Mouse (Mus musculus) retina, adult 2 months (tissue): Measurements from ENCODE around the gene Plcb4.
"Not testable (repeated sequence)": the region's sequence is repeated elsewhere in the genome, so short reads cannot be mapped to it uniquely, and the experiment has no call there.

Experiments used
- DNase-seq: peaks from one replicate; pipeline ENCODE4 v3.0.0-alpha.2; 2012; ENCODE audit warnings: low read depth, low spot score

The Plcb4 gene

DNA sequence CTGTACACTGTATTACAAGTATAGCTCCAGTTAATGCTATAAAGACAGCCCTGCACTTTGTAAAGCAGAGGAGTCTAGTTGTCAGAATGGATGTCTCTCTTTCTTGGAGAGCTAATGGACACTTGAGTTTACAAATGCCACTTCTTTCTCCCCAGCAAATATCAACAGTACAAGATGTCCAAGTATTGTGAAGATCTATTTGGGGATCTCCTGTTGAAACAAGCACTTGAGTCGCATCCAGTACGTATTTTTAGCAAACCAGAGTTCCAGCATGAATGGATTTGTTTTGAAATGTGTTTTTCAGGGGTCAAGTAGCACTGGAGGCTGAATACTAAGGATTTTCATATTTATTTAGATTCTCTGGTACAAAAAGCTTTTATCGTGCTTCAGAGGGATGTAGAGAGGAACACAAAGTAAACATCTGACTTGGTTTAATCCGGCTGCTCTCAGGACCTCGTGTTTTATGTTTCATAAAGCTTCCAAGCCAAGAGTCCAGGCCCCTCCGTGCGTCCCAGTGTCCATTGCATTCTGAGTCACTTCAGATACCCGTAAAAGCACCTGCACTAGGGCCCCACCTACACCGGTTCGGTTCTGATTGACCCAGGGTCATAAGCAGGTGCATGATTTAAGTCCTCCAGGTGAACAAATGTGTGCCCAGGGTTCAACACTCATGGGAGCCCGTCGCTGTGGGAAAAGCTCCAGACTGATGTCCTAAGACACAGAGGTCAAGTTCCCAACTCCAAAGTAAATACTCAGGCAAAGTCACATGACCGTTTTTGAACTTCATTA lies 296.1 kb downstream of the Plcb4 start:
- no peak for DNase-seq

DNA sequence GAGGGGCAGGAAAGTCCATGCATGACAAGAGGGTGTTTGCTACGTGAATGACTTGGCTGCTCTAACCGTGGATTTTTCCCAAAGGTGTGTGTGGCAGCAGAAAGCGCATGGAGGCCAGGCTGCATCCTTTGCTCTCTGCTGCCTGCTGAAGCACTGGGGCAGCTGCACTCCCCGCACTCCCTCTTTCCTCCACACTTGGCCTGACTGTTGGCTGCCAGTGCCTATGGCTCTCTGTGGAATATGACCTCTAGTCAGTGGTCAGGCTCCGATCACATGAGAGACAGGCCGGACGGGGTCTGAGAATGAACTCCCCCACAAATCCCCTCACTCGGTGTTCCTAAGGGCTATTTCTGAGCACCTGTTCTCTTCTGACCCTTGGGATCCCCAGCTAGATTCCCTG lies 297.0 kb downstream of the Plcb4 start:
- no peak for DNase-seq

DNA sequence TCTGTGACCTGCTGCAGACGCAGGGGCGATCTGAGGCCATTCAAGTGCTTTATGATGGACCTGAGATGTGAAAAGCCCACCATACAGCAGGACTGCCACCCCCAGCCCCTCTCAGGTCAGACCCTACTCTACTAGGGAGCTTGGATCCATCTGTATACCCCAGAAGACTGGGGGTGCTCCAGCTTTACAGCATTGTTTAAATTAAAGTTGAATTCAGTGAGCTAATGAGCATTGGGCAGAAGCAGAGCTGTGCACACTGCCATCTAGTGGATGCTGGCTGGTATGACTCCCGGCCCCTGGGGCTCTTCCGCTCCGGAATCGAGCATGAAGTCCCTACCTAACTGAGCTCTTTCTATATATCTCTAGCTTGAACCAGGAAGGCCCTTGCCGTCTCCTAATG lies 298.9 kb downstream of the Plcb4 start:
- peak; percentile 38 for DNase-seq

DNA sequence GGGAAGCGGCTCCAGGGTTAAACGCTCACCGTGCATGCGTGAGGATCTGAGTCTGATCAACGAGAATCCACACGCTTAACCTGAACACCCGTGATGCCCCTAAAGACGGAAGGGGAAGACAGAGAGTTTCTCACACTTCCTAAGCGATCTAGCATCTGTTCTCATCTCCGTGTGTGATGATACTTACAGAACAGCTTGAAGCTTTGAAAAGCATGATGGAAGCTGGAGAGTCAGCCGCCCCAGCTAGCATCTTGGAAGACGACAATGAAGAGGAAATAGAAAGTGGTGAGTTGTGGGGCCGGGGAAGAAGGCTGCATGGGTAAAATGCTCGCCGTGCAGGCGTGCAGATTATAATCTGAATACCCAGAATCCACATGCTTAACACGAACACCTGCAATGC lies 299.6 kb downstream of the Plcb4 start:
- no peak for DNase-seq

DNA sequence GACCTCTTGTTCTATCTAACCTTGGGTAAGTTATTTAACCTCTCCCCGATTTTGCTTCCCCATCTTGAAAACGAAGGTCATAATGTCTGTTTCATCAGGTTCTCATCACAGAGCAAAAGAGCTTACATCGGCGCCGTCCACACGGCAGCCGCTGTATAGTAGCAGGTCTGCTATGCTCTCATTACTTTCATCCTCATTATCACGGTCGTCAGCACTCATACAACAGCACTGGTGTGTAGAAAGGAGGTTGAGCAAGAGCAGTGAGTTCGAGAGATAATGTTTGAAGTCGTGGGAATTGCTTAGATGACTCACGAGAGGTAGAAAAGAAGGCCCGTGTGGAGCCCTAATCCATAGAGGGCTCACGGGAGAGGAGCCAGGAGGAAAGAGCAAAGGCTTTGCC lies 304.3 kb downstream of the Plcb4 start:
- DNase-seq: no peak

DNA sequence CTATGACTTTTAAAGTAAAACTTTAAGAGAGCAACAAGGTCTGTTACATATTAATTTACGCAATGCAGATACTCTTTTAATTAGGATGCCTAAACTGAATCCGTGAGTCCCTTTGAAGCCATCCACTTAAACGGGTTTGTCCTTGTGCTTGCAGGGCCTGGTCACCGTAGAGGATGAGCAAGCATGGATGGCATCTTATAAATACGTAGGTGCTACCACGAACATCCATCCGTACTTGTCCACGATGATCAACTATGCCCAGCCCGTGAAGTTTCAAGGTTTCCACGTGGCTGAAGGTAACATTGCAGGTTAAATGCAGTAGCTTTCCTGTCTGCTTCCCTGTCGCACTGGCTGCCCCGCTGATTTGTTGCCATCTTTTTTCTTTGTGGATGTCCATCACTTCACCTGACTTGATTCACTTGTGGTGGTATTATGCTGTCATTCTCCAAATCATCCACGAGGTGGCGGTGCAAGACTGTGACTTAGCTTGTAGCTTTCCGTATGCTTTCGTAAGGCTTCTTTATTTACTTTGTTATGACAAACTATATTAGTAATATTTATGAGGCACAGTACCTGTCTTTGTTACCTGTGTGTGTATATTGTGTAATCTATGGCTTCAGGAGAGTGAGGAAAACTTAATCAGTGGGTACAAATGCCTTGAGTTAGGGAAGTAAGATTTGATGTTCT lies 308.2 kb downstream of the Plcb4 start:
- peak; percentile 28 for DNase-seq

DNA sequence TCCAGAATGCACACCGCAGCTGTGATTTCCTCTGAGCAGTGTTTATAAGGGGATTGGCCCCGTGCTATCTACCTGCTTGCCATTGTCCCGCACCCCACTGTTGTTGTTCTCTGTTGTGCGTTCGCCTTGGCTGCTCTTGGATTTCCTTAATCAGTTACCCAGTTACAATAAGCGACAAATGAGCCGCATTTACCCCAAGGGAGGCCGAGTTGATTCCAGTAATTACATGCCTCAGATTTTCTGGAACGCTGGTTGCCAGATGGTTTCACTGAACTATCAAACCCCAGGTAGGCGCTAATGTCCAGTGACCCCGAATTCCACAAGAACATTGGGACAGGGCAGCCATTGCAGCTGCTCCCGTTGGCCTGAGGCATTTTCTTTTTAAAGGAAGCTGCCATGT lies 309.3 kb downstream of the Plcb4 start:
- peak; percentile 15 for DNase-seq

DNA sequence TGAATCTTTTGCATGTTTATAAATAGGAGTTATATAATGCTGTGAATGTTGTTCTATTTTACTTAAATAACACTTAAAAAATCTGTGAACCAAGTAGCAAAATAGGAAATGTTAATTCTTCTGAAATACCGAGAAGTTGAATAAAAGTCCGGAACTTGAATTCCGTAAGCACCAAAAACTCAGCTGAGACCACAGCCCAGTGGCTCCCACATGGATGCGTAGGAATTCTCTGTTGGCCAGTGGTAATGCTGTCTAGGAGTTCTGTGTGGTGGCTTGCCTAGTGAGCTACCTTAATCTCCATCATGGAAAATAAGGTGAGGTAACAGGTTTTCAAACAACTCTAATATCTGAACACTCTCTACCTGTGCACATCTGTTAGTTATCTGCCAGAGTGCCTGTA lies 312.1 kb downstream of the Plcb4 start:
- DNase-seq: no peak

DNA sequence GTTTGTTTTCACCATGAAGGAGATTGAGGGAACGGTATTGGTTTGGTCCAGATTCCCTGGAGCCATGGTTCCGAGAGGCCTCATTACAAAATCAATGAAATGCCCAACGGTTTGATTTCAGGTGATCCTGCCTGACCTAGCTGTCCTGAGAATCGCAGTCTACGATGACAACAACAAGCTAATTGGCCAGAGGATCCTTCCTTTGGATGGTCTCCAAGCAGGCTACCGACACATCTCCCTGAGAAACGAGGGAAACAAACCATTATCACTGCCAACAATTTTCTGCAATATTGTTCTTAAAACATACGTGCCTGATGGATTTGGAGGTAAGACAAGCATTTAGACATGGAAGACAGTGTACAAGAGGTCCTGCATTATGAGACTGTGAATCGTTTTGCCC lies 317.2 kb downstream of the Plcb4 start:
- no peak for DNase-seq

DNA sequence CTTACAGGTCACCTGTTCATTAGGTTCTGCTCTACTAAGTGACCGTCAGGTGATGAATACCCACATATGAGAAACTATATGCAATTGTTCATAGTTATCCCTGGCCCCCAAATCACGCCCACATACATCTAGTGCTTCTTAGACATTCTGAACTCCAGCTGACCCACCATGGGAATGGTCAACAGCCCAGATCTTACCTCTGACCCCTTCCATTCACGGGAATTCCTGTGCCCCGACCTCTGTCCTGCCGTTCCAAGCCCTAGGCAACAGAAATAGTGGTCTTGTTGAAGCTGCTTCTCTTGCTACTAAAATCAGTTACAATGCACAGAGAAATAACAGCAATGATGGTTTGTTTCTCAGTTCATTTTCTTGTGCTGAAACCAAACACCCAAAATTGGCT lies 320.0 kb downstream of the Plcb4 start:
- DNase-seq: no peak

DNA sequence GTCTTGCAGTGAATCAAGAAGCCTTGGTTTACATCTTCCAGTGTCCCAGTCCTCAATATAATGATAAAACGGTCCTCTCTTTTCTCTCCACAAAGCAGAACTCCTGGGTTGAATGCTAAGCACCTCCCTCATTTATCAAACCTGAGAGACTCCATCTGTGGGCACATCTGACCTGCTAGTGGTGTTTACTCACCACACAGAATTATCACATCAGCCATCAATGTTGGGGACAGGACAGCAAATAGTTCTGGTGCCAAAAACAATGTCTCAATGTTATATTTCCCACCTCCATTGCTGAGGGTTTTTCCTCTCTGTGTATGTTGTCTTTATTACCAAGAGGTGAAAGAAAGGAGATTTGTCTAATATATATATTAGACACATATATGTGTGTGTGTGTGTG lies 321.6 kb downstream of the Plcb4 start:
- DNase-seq: no peak

DNA sequence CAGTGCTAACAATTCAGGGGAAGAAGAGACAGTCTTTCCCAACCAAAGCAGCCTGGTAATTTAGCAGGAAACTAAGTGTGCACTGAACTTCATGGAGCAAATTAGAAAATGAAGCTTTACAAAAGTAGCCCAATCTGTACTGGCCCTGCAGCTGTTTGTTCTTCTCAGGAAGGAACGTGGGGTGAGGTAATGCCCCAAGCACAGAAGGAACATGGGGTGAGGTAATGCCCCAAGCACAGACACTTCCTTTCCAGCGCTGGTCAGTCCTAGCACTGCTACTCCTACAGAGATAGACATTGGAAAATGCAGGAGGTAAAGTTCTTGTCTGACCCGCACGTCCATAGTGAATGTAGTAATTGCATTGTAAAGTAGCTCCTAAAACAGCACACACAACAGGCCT lies 325.2 kb downstream of the Plcb4 start:
- DNase-seq: no peak

DNA sequence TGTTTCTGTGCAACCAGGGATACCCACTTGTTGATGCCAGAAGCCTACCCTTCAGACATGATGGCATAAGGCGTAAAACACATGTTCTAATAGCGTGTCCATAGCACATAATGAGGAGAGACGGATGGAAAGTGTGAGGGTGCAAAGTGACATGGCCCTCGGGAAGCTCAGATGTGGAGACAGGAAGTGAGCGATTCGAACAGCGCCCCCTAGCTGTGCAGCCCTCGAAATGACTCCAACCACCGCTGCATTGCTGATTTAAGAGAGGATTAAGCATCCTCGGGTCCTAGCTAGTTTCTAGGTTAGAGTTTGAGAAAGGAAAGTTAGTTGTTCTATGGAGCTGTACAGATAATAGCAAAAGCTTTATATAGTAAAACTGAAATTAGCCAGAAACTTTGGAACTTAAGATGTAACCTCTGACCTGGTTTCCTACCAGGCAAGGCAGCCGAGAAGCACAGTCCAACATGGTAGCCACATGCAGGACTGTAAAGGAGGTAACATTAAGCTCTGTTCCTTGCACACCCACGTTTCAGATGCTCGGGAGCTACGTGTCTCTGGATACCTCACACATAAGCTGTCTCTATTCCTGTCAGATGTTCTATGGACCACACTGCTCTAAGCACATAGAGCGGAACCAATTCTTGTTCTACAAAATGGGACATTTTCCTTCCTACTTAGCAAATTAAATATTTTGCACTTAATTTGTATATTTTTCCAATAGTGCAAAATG lies 326.9 kb downstream of the Plcb4 start:
- no peak for DNase-seq

DNA sequence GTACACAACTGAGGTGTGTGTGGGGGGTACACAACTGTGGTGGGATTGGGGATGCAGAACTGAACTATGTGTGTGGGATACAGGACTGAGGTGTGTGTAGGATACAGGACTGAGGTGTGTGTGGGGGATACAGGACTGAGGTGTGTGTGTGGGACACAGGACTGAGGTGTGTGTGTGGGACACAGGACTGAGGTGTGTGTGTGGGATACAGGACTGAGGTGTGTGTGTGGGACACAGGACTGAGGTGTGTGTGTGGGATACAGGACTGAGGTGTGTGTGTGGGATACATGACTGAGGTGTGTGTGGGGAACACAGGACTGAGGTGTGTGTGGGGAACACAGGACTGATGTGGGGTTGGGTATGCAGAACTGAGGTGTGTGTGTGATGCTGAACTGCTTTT lies 329.7 kb downstream of the Plcb4 start:
- not testable (repeated sequence) for DNase-seq

DNA sequence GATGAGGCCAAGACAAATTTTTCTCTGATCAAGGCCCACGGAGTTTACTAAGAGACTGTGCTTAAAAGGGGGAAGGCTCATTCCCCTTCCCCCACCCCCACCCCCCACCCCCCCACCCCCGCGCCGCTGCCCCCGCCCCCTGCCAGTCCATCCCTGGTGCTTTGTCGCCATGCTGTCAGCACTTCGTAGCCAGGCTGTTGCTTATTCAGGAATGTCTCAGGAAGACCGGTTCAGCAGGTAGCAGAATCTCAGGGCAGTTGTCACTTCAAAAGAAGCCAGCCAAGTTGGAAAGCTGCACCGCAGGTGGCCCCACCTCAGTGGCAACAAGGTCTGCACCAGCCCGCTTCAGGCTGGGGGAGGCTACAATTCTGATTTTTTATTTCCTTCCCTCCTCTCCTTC lies 331.9 kb downstream of the Plcb4 start:
- DNase-seq: not testable (repeated sequence)

DNA sequence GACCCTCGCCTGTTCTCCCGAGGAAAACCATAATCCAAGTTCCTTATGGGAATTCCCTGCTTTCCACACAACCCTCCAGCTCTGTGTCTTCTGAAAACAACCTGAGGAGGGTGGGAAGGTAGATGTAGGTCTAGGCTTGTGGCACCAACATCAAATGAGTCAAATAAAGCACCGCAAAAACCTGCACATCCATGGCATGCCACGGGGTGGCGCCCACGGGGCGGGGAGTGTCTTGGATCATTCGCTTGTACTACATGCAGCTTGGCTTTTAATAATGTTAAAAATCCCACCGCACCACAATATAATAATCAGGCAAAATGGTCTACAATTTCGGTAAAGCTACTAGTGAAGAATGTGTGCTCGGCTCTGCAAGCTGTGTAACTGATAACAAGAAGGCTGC lies 334.5 kb downstream of the Plcb4 start:
- DNase-seq: no peak

DNA sequence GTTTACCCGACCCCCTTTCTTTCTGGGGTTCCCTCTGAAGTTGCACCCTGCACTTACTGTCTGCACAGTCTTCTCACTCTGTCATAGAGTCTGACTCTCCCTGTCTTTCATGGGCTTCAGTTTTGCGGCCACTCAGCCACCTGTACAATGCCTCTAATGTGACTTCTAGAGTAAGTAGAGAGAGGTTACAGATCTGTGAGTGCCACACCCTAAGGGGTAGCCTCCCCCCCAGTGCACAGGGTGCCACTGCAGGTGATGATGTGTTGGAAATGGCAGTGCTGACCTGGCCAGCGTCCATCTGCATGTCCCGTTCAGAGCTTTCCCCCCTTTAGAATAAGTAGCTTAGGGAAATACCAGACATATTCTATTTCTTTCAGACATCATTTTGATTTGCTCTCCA lies 336.4 kb downstream of the Plcb4 start:
- DNase-seq: no peak

DNA sequence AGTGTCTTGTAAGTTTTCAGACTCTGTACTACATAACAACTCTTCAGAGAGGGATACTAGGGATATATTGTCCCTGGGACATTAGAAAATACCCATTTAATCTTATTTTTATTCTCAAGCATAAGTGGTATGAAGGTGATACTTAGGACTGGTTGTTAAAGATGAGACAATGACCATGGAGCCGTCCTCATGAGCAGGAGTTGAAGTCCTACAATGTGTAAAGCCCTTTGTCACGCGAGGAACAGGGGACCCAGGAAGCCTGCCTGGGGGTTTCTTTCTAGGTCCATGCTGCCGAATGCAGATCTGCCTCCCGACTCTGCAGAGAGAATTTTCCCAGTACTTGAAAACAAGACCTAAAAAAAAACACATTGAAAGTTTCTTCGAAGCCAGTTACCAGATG lies 338.1 kb downstream of the Plcb4 start:
- no peak for DNase-seq

DNA sequence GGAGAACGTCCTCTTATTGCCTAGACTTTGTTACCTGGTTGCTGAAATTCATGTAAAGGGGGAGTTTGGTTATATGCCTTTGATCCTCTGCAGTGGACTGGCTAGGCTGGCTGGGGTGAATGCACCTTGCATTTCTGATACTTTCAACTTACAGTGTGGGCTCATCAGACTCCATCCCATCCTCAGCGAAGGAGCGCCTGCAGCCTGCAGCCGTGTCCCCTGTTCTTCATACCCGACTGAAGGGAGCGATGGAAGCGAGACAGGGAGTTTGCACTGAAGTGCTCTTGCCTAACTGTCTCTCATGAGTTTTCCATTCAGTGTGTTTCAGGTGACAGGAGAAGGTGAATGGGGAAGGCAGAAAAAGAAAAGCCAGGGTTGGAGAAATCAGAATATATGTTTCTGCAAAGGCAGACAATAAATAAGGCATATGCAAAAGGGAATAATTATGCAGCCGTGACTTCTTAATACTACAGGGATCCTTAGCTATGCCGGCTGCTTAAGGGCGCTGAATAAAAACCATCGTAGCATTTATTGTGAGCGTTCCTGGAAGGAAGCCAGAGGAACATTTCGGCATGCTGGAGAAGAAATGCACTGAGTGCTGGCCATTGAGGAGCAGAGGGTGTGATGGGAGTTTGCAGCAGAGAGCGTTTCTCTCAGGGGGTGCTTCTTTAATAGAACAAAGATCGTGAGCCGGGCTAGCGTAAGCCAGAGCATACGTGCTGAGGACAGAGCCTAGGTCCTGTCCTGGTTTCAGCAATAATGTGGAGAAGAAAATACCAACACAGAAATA lies 338.7 kb downstream of the Plcb4 start:
- no peak for DNase-seq

DNA sequence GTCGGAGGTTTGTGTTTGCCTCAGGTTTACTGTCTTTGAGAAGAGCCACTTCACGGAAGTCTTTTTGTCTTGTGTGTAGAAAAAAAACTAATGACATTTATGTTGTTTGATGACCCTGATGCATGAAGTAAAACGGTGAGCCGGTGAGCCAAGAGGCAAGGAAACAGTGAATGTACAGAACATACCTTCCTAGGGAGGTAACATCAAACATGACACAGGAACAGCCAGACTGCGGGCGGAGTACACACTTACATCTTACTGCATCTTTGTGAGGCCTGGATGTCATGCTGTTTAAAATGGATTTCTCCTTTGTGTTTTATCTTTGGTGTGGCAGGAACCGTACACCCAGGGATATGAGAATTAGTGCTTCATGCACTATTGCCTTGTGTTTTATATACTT lies 340.1 kb downstream of the Plcb4 start:
- DNase-seq: no peak

DNA sequence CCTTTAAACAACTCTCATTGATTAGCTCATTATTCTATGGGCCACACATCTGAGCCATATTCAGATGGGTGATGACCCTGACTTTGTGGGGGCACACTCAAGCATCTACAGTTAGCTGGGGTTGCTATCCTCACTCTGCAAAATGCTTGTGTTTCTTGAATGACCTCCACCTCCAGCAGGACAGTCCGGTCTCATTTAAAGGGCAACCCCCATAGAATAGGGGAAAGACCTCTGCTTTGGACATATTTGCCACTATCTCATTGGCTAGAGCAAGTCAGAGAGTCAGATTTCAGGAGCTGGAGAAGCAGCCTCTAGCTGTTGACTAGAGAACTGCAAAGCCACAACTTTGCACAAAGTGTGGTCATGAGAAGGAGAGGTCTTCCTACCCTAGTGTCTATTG lies 340.6 kb downstream of the Plcb4 start:
- DNase-seq: no peak

DNA sequence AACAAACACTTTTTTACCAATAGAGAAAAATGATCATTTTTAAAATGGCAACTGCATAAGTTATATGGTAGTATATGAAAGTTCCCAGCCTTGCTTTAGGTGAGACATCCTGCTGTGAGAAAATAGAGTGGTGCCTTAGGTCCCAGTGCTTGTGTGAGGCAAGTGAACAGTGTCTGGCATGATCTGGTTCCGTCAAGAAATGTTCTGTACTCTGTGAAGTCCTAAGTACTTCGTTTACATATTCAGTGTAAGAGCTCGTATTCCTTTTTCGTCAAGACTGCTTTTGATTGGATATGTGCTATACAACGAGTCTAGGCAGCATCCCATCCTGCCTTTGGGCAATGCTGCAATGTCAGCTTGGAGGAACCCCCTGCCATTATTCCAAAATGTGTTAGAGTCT lies 342.1 kb downstream of the Plcb4 start:
- no peak for DNase-seq
